Mouse (Mus musculus): ENCODE data around the gene Pomgnt2. TPM values are rescaled to one million over a fixed set of nuclear protein-coding genes. Genes with fewer than 3 reads are reported as not detected.
A peak's percentile ranks its signal among the peaks of the same experiment; 100 is the strongest.

Pomgnt2 gene
- 2.9 and 4.2 TPM in 2 replicates for polyA plus RNA-seq (2015; fragmentation: Nextera tagmentation; extraction: Ambion mirVana)

GRCm38 (mm10) chr9:121997010-121997409 is at the start of gene Pomgnt2:
Gene Pomgnt2 (minus strand): TSS chr9:121997110.
- Histone ChIP-seq H3K9me3 (replicated peaks) (no peaks in the 10 kb centered on the region), H3K4me3 (replicated peaks) (peak within 1 kb of the TSS; percentile 63), H3K4me2 (peak within 1 kb of the TSS; percentile 71; the same call in 1 of the 2 replicates), H3K9ac (no peak within 1 kb of the TSS), H3K27me3 (peaks cover 17% of the 10 kb centered on the region), H3K4me1 (replicated peaks) (peaks cover 4% of the 10 kb centered on the region; the same call in 1 of the 2 replicates), H3K27ac (replicated peaks) (no peak within 1 kb of the TSS), H3K36me3 (replicated peaks) (no peaks in the 10 kb centered on the region)
- no peak for ATAC-seq (ENCODE audit: insufficient read depth)

DNA sequence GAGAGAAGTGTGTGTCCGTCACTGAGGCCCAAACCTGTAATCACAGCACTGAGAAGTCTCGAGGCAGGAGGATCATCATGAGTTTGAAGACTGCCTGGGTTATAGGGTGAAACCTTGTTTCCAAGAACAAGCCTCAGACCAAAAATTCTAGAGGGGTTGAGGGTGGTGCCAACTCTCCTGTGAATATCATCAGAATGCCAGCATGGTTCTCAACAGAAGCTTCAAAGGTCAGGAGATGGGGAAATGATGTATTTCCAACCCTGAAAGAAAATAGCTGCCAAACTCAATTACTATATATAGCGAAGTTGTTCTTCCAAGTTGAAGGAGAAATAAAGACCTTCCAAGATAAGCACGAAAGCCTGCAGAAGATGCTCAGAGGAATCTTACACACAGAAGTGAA is 42.9 kb upstream of the Pomgnt2 start:
- WGBS (ENCODE audit: insufficient replicate concordance), result 54% methylated on average over 4 of the region's 4 CpGs

DNA sequence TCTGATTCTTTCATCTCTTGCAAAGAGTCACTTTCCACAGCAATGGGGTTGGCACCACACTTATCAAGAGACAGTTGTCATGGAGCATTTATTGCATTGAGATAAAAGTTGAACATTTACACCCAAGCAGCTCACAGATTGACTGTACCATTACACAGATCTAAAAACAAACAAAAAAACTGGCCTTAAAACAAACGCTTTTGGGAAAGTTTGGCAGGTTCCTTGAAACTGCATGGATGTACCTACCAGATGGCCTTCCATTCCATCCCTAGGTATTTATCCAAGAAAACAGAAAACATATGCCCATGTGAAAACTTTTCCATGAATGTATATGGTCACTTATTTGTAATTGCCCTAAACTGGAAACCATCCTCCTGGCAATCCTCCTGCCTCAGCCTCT is 41.7 kb upstream of the Pomgnt2 start:
- H3K27me3 ChIP-seq, result no peaks in the 10 kb centered on the region
- no peak overlapping the region for H3K9ac ChIP-seq
- no peaks in the 10 kb centered on the region for H3K4me1 ChIP-seq (replicated peaks)
- H3K4me3 ChIP-seq (replicated peaks), result no peak overlapping the region
- ATAC-seq (ENCODE audit: insufficient read depth), result no peak
- no peak overlapping the region for H3K4me2 ChIP-seq
- H3K9me3 ChIP-seq (replicated peaks), result no peaks in the 10 kb centered on the region
- no peak overlapping the region for H3K27ac ChIP-seq (replicated peaks)
- 47% methylated on average over 1 of the region's 1 CpGs for WGBS (ENCODE audit: insufficient replicate concordance)
- no peaks in the 10 kb centered on the region for H3K36me3 ChIP-seq (replicated peaks)

More for the DNA sequence above, 42.9 kb upstream of the Pomgnt2 start:
- H3K4me1 ChIP-seq (replicated peaks), result no peaks in the 10 kb centered on the region
- no peaks in the 10 kb centered on the region for H3K27me3 ChIP-seq
- H3K27ac ChIP-seq (replicated peaks), result no peak overlapping the region
- no peaks in the 10 kb centered on the region for H3K9me3 ChIP-seq (replicated peaks)
- no peak overlapping the region for H3K9ac ChIP-seq
- no peak overlapping the region for H3K4me2 ChIP-seq
- H3K36me3 ChIP-seq (replicated peaks), result no peaks in the 10 kb centered on the region
- no peak for ATAC-seq (ENCODE audit: insufficient read depth)
- H3K4me3 ChIP-seq (replicated peaks), result no peak overlapping the region

- Histone ChIP-seq H3K4me3 (replicated peaks) (no peak overlapping the region), H3K9ac (no peak overlapping the region), H3K27ac (replicated peaks) (no peak overlapping the region), H3K9me3 (replicated peaks) (no peaks in the 10 kb centered on the region), H3K4me2 (no peak overlapping the region), H3K27me3 (no peaks in the 10 kb centered on the region), H3K4me1 (replicated peaks) (no peaks in the 10 kb centered on the region), H3K36me3 (replicated peaks) (no peaks in the 10 kb centered on the region)
- ATAC-seq (ENCODE audit: insufficient read depth), result no peak
- WGBS (ENCODE audit: insufficient replicate concordance), result 45% methylated on average over 4 of the region's 4 CpGs
Measured at GRCm38 (mm10) chr9:122036496-122037054, 39.7 kb upstream of the Pomgnt2 start.

DNA sequence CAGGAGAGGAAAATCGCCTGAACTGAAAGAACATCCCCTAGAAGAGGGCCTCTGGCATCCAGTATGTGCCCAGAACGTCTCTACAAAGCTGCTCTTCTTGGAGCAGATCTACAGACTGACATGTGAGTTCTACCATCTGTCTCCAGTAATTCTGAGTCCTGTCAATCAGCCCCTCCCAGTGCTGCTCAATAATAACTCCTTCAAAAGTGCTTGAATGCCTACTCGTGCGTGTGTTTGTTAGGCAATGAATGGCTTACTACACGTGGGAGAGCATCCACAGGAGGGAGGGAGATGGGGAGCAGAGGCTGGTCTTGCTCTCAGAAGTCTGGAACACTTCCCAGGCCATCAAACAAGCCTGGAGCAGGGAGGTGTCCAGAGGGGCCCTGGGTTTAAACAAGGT is 38.9 kb upstream of the Pomgnt2 start:
- no peak overlapping the region for H3K27ac ChIP-seq (replicated peaks)
- H3K4me1 ChIP-seq (replicated peaks), result no peaks in the 10 kb centered on the region
- no peak overlapping the region for H3K9ac ChIP-seq
- no peak for ATAC-seq (ENCODE audit: insufficient read depth)
- H3K36me3 ChIP-seq (replicated peaks), result no peaks in the 10 kb centered on the region
- H3K9me3 ChIP-seq (replicated peaks), result no peaks in the 10 kb centered on the region
- H3K4me3 ChIP-seq (replicated peaks), result no peak overlapping the region
- H3K4me2 ChIP-seq, result no peak overlapping the region
- 40% methylated on average over 5 of the region's 5 CpGs for WGBS (ENCODE audit: insufficient replicate concordance)
- no peaks in the 10 kb centered on the region for H3K27me3 ChIP-seq

- no peak overlapping the region for H3K4me2 ChIP-seq
Measured at GRCm38 (mm10) chr9:122034949-122035348, 38.0 kb upstream of the Pomgnt2 start.

DNA sequence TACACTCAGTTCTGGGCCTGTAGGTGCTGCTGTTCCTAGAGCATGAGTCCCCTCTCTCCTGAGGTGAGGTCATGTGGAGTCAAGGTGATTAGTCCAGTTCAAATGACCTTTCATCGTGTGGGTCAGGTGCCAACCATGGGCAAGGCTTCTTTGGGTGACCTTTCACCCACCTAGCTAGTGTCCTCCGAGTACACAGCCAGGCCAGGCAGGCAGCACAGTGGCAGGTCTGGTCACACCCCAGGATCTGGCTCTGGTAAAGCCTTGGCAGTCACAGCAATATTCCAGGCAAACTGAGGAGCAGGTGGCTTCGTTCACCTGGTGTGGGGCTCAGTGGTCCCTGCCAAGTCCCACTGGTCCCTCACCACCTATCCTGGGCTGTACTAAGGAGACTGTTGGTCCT is 35.2 kb upstream of the Pomgnt2 start:
- 41% methylated on average over 3 of the region's 3 CpGs for WGBS (ENCODE audit: insufficient replicate concordance)
- no peak for ATAC-seq (ENCODE audit: insufficient read depth)
- H3K36me3 ChIP-seq (replicated peaks), result no peaks in the 10 kb centered on the region
- H3K9me3 ChIP-seq (replicated peaks), result no peaks in the 10 kb centered on the region
- H3K4me1 ChIP-seq (replicated peaks), result no peaks in the 10 kb centered on the region
- H3K27ac ChIP-seq (replicated peaks), result no peak overlapping the region
- H3K4me3 ChIP-seq (replicated peaks), result no peak overlapping the region
- no peak overlapping the region for H3K9ac ChIP-seq
- H3K27me3 ChIP-seq, result no peaks in the 10 kb centered on the region
- no peak overlapping the region for H3K4me2 ChIP-seq

More at GRCm38 (mm10) chr9:122034949-122035348, 38.0 kb upstream of the Pomgnt2 start:
- H3K9ac ChIP-seq, result no peak overlapping the region
- H3K27me3 ChIP-seq, result no peaks in the 10 kb centered on the region
- no peak overlapping the region for H3K27ac ChIP-seq (replicated peaks)
- H3K4me3 ChIP-seq (replicated peaks), result no peak overlapping the region
- WGBS (ENCODE audit: insufficient replicate concordance), result 89% methylated on average over 1 of the region's 1 CpGs
- ATAC-seq (ENCODE audit: insufficient read depth), result no peak
- no peaks in the 10 kb centered on the region for H3K4me1 ChIP-seq (replicated peaks)
- no peaks in the 10 kb centered on the region for H3K9me3 ChIP-seq (replicated peaks)
- no peaks in the 10 kb centered on the region for H3K36me3 ChIP-seq (replicated peaks)

GRCm38 (mm10) chr9:122030706-122031105 is 33.8 kb upstream of the Pomgnt2 start:
- Histone ChIP-seq H3K9ac (no peak overlapping the region), H3K9me3 (replicated peaks) (no peaks in the 10 kb centered on the region), H3K4me3 (replicated peaks) (no peak overlapping the region), H3K27ac (replicated peaks) (no peak overlapping the region), H3K27me3 (no peaks in the 10 kb centered on the region), H3K36me3 (replicated peaks) (no peaks in the 10 kb centered on the region), H3K4me2 (no peak overlapping the region), H3K4me1 (replicated peaks) (no peaks in the 10 kb centered on the region)
- ATAC-seq (ENCODE audit: insufficient read depth), result no peak
- WGBS (ENCODE audit: insufficient replicate concordance), result 52% methylated on average over 5 of the region's 5 CpGs

DNA sequence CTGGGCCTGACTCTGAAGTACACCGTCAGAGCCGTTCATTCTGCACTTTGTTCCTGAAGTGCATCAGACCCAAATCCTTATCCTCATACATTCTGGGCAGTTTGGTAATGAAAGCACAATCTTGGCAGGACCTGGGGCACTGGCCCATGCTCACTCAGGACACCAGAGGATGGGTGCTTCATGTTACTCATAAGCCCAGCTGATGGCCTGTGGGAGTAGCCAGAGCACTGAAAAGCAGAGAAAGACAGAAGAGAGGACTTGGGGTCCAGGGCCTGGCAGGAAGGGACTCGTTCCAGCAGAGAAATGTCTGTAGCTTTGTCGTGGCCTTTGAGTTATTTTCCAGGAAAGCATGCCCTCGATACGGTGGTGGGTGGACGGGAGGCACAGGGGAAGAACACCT is 32.9 kb upstream of the Pomgnt2 start:
- no peak for ATAC-seq (ENCODE audit: insufficient read depth)

GRCm38 (mm10) chr9:122027914-122028745 is 31.2 kb upstream of the Pomgnt2 start:
- no peaks in the 10 kb centered on the region for H3K27me3 ChIP-seq
- no peak for ATAC-seq (ENCODE audit: insufficient read depth)
- WGBS (ENCODE audit: insufficient replicate concordance), result 34% methylated on average over 11 of the region's 11 CpGs
- H3K4me3 ChIP-seq (replicated peaks), result no peak overlapping the region
- H3K4me1 ChIP-seq (replicated peaks), result no peaks in the 10 kb centered on the region
- H3K36me3 ChIP-seq (replicated peaks), result no peaks in the 10 kb centered on the region
- no peak overlapping the region for H3K9ac ChIP-seq
- peak overlapping the region; percentile 48 for H3K27ac ChIP-seq (replicated peaks)
- H3K4me2 ChIP-seq, result no peak overlapping the region
- no peaks in the 10 kb centered on the region for H3K9me3 ChIP-seq (replicated peaks)

More for the DNA sequence above, 32.9 kb upstream of the Pomgnt2 start:
- Histone ChIP-seq H3K36me3 (replicated peaks) (no peaks in the 10 kb centered on the region), H3K4me1 (replicated peaks) (no peaks in the 10 kb centered on the region), H3K27me3 (no peaks in the 10 kb centered on the region), H3K9me3 (replicated peaks) (no peaks in the 10 kb centered on the region), H3K27ac (replicated peaks) (no peak overlapping the region), H3K9ac (no peak overlapping the region), H3K4me3 (replicated peaks) (no peak overlapping the region), H3K4me2 (no peak overlapping the region)
- 69% methylated on average over 7 of the region's 7 CpGs for WGBS (ENCODE audit: insufficient replicate concordance)

DNA sequence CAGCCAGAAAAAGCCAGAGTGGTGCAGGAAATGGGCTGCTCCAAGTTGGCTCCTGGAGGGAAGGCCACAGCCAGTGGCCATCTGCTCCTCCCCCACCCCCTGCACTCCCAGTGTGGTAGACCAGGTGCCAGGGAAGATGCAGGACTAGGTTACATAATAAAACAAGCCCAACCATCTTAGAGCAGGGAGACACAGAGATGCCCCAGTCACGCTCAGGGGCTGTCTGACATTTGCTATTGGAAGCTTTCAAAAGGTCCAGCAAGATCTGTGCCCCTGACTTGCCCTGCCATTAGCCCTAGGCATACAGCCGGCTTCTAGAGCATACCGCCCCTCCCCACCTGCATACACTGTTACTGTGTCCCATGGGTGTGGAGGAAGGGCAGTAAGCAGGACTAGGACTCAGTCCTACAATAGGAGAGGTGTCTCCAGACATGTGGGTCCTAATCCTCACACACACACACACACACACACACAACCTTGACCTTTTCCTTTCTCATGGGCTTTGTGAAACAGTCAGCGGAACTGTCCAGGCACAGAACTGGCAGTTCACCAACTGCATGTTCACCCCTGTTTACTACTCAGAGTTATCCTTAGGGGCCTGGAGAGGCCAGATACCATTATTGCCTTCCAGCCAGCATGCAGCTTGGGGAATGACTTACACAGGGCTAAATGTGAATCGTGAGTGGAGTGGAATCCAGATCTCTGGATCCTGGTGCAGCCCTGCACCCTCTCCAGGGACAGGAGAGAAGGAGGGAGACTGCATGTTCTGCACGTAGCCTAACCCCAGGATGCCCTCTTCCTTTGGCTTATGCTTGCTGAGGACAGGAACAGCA is 30.4 kb upstream of the Pomgnt2 start:
- Histone ChIP-seq H3K36me3 (replicated peaks) (no peaks in the 10 kb centered on the region), H3K9ac (no peak overlapping the region), H3K4me1 (replicated peaks) (no peaks in the 10 kb centered on the region), H3K4me3 (replicated peaks) (no peak overlapping the region), H3K9me3 (replicated peaks) (no peaks in the 10 kb centered on the region), H3K27ac (replicated peaks) (peak overlapping the region; percentile 48), H3K4me2 (no peak overlapping the region), H3K27me3 (no peaks in the 10 kb centered on the region)
- WGBS (ENCODE audit: insufficient replicate concordance), result 52% methylated on average over 6 of the region's 6 CpGs
- peak; percentile 41; the same call in 1 of the 2 replicates for ATAC-seq (ENCODE audit: insufficient read depth)
